Mouse (Mus musculus) brain, adult 2 months (tissue): ENCODE measurements around the gene Tex38.
A peak's percentile ranks its signal among the peaks of the same experiment; 100 is the strongest.

ENCODE experiments used
- DNase-seq: peaks from one replicate; pipeline ENCODE4 v3.0.0; 2011; ENCODE audit warnings: low read depth, low spot score

Tex38 gene

GRCm38 (mm10) chr4:115780918-115781317 lies at the start of gene Tex38:
Gene Tex38, minus strand, starts transcription at chr4:115781018.
- DNase-seq, result no peak

- no peak for DNase-seq
These were observed 49.7 kb upstream of the Tex38 start for GRCm38 (mm10) chr4:115830491-115830890.

- DNase-seq, result no peak
These were observed 47.7 kb upstream of the Tex38 start for GRCm38 (mm10) chr4:115828572-115828902.

GRCm38 (mm10) chr4:115827888-115828571 lies 47.2 kb upstream of the Tex38 start, which contains the start of gene Mob3c:
Gene Mob3c, plus strand, starts transcription at chr4:115828092.
- DNase-seq, result peak; percentile 89

- DNase-seq, result peak; percentile 30
These were observed 46.7 kb upstream of the Tex38 start for GRCm38 (mm10) chr4:115827535-115827887.

GRCm38 (mm10) chr4:115827066-115827465 lies 46.2 kb upstream of the Tex38 start:
- DNase-seq, result no peak

GRCm38 (mm10) chr4:115825271-115825670 lies 44.5 kb upstream of the Tex38 start:
- DNase-seq, result no peak

GRCm38 (mm10) chr4:115824178-115824577 lies 43.4 kb upstream of the Tex38 start:
- no peak for DNase-seq

GRCm38 (mm10) chr4:115821928-115822327 lies 41.1 kb upstream of the Tex38 start:
- no peak for DNase-seq

GRCm38 (mm10) chr4:115821431-115821830 lies 40.6 kb upstream of the Tex38 start:
- DNase-seq, result no peak

- no peak for DNase-seq
These were observed 40.1 kb upstream of the Tex38 start for GRCm38 (mm10) chr4:115820944-115821343.

GRCm38 (mm10) chr4:115820199-115820598 lies 39.4 kb upstream of the Tex38 start:
- no peak for DNase-seq

GRCm38 (mm10) chr4:115815606-115816005 lies 34.8 kb upstream of the Tex38 start:
- no peak for DNase-seq

GRCm38 (mm10) chr4:115812326-115812725 lies 31.5 kb upstream of the Tex38 start:
- DNase-seq, result no peak

- no peak for DNase-seq
These were observed 19.2 kb upstream of the Tex38 start for GRCm38 (mm10) chr4:115799981-115800380.

- peak; percentile 3 for DNase-seq
These were observed 14.5 kb upstream of the Tex38 start for GRCm38 (mm10) chr4:115795360-115795759.

- peak; percentile 89 for DNase-seq
These were observed 10.0 kb upstream of the Tex38 start for GRCm38 (mm10) chr4:115790864-115791263.

GRCm38 (mm10) chr4:115785511-115786034 lies 4.8 kb upstream of the Tex38 start:
- DNase-seq, result peak; percentile 34

- peak; percentile 93 for DNase-seq
These were observed 4.1 kb upstream of the Tex38 start, which contains the start of gene Atpaf1 for GRCm38 (mm10) chr4:115784769-115785510. Gene Atpaf1, plus strand, starts transcription at chr4:115784812.

GRCm38 (mm10) chr4:115782026-115782805 lies 1.4 kb upstream of the Tex38 start:
- peak; percentile 6 for DNase-seq

- peak; percentile 54 for DNase-seq
These were observed 549 bp downstream of the Tex38 start for GRCm38 (mm10) chr4:115780269-115780668.

GRCm38 (mm10) chr4:115777627-115778026 lies 3.2 kb downstream of the Tex38 start:
- DNase-seq, result no peak
